Mouse (Mus musculus) cerebellum, adult 9-11 months (tissue): ENCODE measurements around the gene Klb.
A peak's percentile ranks its signal among the peaks of the same experiment; 100 is the strongest.
"Not testable (repeated sequence)": the region's sequence is repeated elsewhere in the genome, so short reads cannot be mapped to it uniquely, and the experiment has no call there.

Experiments
- DNase-seq: peaks from one replicate; pipeline ENCODE4 v3.0.0; 2022

Klb gene

GRCm38 (mm10) chr5:65348168-65348567 lies at the start of gene Klb:
TSS of gene Klb (plus strand) at chr5:65348314.
- DNase-seq, result no peak

- not testable (repeated sequence) for DNase-seq
Measured at GRCm38 (mm10) chr5:65299623-65300022, 48.5 kb upstream of the Klb start.

- no peak for DNase-seq
Measured at GRCm38 (mm10) chr5:65300121-65300520, 48.0 kb upstream of the Klb start.

DNA sequence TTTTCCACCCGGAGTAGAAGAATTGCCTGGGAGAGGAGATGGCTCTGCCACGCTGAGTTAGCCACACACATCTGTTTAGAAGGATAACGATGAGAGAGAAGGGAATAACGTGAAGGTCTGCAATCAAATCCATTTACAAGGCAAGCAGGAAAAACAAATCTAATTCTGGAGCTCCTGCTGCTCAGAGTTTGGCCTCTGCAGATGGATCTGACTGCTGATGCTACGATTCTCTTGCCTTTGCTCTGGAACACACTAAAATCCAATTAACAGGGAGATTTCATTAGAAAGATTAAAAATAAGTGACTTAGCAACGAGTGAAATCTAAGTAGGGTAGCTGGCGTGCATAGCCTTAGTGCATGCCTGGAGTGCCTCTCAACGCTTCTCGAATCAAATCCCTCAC lies 42.6 kb upstream of the Klb start:
- DNase-seq, result no peak

DNA sequence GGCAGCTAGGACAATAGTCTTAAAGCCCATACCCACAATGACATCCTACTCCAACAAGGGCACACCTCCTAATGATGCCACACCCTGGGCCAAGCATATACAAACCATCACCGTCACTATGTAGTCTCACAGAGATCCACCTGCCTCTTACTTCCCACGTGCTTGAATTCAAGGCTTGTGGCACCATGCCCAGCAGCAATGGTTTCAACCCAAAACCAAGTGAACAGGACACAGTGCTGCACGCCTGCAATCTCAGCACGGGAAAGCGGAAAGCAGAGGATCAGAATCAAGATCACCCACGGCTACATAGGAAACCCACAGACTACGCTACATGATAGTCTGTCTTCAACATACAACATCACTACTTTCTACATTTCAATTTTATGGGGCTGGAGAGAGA lies 39.9 kb upstream of the Klb start:
- no peak for DNase-seq

- DNase-seq, result no peak
Measured at GRCm38 (mm10) chr5:65308866-65309265, 39.2 kb upstream of the Klb start.

DNA sequence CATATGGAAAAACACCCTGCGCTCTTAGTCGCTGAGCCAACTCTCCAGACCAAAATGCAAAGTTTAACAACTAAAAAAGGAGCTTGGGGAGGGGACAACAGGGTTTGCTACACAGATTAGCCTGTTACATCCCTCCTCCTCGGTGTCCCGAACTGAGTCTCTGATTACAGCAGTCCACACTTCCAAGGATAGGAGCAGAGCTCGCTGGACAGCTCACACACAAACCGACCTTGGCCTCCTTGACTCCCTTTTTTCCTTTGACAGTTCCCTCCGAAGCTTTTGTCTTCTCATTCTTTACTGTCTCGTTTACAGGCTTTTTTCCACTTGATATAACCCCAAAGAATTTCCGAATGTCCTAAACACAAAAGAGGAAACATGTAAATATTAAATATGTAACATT lies 28.9 kb upstream of the Klb start:
- DNase-seq, result no peak

DNA sequence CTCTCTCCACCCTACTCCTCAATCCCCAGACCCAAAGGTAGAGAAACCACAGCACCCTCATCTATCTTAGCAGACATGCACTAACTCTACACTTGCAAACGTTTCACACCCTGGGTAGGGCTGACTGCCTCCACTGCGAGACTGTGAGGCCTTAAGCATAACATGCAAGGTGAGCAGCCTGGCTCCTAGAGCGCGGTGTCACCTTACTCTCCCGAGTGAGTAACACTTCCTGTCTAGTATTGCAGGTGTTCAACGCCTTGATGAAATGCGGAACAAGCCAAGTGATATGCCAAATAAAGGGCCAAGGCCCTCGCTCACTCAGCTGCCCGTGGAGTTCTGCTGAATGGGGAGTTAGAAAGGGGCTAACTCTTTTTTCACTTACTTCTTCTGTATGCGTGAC lies 25.9 kb upstream of the Klb start:
- DNase-seq, result no peak

DNA sequence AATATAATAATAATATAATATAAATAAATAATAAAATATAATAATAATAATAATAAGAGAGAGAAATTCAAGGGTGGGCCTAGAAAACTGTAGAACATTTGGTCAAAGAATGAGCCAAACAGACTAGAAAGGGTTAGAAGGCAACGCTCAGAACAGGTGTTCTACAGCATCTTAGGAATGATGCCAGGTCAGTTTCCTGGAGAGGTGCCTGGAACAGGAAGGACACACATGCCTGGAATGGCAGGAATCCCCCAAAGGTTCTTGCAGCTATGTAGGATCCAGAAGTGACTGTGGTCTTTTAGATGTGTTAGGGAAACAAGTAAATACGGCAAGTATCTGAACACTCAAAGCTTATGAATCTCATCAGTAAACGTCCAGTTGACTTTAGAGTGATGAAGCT lies 23.8 kb upstream of the Klb start:
- DNase-seq, result peak; percentile 68

DNA sequence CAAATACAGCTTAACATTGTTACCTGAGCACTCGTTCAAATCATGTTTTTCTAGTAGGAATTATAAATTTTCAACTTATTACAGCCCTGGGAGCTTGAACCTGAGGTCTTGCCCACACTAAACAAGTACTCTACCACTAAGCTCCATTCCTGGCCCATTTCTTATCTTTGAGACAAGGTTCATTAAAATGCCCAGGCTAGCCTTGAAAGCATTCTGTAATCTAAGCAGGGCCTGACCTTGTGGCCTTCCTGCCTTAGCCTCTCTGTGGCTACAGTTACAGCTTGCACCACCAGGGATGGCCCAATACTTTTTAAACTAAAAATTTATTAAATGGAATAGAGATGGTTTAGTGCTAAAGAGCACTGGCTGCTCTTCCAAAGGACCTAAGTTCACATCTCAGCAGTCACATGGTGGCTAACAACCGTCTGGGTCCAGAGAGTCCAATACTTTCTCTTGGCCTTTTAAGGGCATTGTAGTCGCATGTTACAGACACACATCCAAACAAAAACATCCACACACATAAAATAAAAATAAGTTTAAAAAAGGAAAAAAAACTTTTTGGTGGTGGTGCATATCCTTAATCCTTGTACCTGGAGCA lies 23.3 kb upstream of the Klb start:
- DNase-seq, result no peak

- no peak for DNase-seq
Measured at GRCm38 (mm10) chr5:65326212-65326611, 21.9 kb upstream of the Klb start.

DNA sequence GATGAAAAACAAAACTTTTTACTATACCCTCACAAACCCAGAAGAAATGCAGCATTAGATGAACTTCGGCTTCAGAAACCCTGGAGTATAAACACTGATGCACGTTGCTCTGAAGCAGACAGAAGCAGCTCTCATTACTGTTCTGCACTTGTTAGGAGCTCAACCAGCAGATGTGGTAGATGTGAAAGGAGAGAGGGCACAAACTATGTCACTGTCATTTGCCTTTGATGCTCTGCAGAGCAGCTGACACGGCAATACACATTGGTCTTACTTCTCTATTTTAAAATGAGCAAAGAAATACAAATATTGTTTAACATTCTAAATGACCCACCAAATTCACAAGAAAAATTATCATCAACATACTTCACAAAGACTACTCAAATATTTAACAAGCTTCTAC lies 18.1 kb upstream of the Klb start:
- DNase-seq, result no peak

DNA sequence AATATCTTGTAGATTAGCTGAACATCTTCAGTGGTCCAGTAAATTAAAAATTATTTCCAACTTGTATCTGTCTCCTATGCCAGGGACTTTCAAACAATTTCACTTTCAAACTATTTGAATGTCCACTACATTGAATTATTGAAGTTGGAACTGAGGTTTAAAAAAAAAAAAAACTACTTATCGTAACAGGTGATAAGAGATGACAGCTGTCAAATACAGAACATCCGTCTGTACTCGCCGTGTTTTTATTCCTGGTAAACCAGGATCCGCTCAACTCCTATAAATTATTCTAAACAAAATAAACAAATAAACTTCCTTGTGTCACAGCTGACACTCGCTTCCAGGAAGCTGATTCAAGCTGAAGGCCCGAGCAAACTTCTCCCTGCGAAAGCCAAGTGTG lies 13.3 kb upstream of the Klb start:
- no peak for DNase-seq

DNA sequence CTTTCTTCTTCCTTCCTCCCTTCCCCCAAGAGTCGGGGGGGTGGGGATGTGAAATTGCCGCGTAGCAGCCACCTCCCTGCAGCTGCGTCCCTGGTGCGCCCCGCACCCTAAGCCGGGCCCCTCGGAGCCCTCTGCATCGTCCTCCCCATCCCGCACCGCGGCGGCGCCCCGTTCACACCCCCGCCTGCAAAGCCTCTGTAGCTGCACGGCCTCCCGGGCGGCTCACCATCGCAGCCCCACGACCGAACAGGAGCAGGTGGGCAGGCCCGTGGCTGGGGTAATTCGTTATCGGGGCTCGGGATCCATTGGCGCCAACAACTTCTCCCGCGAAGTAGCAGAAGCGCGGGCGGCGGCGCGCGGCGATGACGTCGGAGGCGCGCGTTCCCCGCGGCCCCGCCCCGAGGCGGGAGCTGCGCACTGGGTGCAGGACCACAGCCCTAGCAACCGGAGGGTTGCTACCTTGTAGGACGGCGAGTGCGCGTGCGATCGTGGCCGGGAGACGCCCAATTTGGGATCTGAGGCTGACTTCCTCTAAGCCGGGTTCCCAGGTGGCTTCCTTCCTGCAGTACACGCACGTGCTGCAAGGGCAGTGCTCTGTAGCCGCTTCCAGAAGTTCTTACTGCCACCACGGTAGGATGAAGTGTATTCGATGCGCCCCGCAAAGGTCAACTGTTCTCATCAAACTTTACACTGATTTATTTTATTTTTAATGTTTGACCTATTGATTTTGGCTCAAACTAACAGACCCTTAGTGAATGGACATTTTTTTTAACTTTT lies 12.6 kb upstream of the Klb start, which contains the start of gene Rfc1:
TSS of gene Rfc1 (minus strand) at position 373 of the 777 bp plus-strand sequence.
- peak; percentile 89 for DNase-seq

GRCm38 (mm10) chr5:65336075-65336355 lies 12.1 kb upstream of the Klb start:
- peak; percentile 9 for DNase-seq

- no peak for DNase-seq
Measured at GRCm38 (mm10) chr5:65338394-65338793, 9.7 kb upstream of the Klb start.

GRCm38 (mm10) chr5:65340167-65340566 lies 7.9 kb upstream of the Klb start:
- no peak for DNase-seq

DNA sequence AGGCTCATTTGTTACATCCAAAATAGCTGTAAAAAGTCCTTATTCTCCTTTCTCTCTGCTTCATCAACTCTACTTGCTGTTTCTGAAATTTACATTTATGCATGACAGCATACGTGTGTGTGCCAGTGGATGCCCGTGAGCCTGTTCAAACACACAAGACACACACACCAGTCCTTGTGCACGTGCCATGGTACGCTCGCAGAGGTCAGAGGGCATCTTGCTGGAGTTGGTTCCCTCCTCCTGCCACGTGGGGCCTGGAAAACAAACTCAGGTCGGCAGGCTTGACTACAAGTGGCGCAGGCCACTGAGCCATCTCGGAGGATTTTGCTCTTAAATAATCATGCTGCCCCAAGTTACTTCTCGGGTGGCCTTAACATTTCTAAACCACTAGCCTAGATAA lies 2.4 kb downstream of the Klb start:
- DNase-seq, result no peak

DNA sequence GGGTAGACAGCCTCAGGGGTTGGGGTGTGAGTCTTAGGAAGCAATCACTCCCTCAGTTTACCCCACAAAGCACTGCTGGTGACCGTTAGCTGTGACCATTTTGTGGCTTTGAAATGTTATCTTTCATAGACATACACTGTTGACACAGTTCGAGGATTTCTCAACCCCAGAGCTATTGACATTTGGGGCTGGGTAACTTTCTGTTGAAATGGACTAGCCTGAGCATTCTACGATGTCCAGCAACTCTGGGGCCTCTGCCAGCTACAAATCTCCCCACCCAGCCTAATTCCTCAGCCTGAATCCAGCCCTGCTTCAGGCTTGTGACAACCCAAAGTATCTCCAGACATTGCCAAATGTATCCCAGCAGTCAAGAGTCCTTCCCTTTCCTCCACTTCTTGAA lies 6.0 kb downstream of the Klb start:
- DNase-seq, result no peak

DNA sequence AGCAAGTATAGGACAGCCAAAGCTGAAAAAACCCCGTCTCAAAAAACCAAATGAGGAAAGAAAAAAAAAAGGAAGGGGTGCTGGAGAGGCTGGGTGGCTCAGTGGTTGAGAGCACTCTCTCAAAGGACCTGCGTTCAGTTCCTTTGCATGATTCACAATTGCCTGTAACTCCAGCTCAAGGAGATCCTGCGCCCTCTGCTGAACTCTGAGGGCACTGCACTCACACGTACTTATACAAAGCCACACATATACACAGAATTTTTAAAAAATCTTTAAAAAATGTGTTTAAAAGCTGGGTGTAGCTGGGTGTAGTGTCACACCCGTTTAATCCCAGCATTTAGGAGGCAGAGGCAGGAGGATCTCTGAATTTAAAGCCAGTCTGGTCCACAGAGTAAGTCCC lies 6.9 kb downstream of the Klb start:
- no peak for DNase-seq

- DNase-seq, result no peak
Measured at GRCm38 (mm10) chr5:65356851-65357250, 8.7 kb downstream of the Klb start.

DNA sequence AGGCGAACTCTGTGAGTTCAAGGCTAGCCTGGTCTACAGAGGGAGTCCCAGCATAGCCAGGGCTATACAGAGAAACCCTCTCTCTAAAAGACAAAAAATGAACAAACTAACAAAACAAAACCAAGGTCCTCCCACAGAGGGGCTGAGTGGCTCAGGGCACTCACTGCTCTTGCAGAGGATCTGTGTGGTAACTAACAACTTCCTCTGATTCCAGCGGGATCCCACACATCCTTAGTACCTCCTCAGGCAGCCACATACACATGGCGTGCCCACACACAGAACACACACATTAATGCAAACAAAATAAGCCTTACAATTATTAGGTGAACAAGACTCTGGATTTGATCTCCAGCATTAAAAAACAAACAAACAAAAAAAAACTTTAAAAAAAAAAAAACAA lies 9.7 kb downstream of the Klb start:
- no peak for DNase-seq

DNA sequence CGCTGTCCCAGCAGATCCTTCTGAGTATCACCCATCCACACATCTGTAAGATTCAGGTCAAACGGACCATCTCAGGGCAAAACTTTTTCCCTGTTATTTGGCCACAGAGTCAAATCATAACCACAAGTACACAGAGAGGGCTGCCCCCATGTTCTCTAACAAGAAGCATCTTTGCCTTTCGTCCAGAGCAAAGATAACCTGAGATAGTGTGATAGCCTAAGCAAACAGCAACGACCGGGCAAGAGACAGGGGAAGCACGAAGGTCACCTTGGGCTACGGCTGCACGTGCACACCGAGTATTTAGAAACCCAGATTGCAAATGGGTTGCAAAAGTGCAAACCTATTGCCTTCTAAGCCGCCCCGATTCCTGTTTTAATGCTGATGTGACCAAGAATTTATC lies 19.7 kb downstream of the Klb start:
- no peak for DNase-seq

- DNase-seq, result no peak
Measured at GRCm38 (mm10) chr5:65371551-65371950, 23.4 kb downstream of the Klb start.

DNA sequence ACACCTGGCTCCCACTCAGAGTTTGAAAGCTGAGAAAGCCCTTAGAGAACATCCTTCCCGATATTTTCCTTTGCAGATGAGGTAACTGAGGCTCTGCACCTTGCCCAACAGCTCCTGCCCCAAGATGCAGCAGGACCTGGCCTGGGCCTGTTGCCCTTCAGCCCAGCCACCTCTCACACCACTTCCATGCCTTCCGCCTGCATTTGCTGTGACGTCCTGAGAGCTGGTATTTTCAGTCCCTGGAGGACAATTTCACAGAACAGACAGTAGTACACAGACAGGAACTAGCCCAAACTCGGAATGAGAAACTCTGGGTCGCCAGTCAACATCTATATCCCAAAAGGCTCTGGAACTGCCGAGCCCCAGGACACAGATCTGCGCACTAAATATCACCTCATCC lies 26.6 kb downstream of the Klb start:
- no peak for DNase-seq
